In genomic region chr13:119640504-119640903, GRCm38 (mm10) we compare ENCODE assay signal across 8 mouse cellular contexts. TPM values are rescaled to one million over a fixed set of nuclear protein-coding genes. Genes with fewer than 3 reads are reported as not detected.
A peak's percentile ranks its signal among the peaks of the same experiment; 100 is the strongest.
DNase-seq lines count a peak whose midpoint lies in the region; ATAC-seq and TF ChIP-seq lines count a peak whose summit lies in the region.

No protein-coding gene starts in this region.

- no peaks in the 10 kb centered on the region for H3K9me3 ChIP-seq in kidney, embryonic 15.5 days (replicated peaks)
- no peaks in the 10 kb centered on the region for H3K9me3 ChIP-seq in ES-E14 (ENCODE audit: control insufficient read depth, insufficient read depth, low read depth, low read length)

- in situ Hi-C loops in ES-E14 (cut with MboI; ENCODE audit: low sequenced_read_pairs in 2 of 2, unreplicated experiment in 2 of 2) = no loop called here

- peaks cover 3% of the 10 kb centered on the region; the same call in 1 of the 2 replicates for H3K27me3 ChIP-seq in kidney, embryonic 15.5 days

- no peaks in the 10 kb centered on the region for H3K4me1 ChIP-seq in kidney, embryonic 15.5 days
- H3K4me1 ChIP-seq in ES-E14 (ENCODE audit: control insufficient read depth in 2 of 2, insufficient read depth in 2 of 2, low read length in 2 of 2, poor library complexity in 1 of 2) = no peaks in the 10 kb centered on the region

- no peak overlapping the region for H3K9ac ChIP-seq in kidney, embryonic 15.5 days
- no peak overlapping the region for H3K9ac ChIP-seq in ES-E14 (ENCODE audit: insufficient read depth, low read depth, low read length, poor library complexity, severe bottlenecking)

- intact Hi-C loops in gastrocnemius, postnatal 14 days (cut with DNase I; ENCODE audit: low total_unique reads) = loop anchor here (10.0 kb wide), 2 partner anchors 94 to 164 kb away; no protein-coding TSS in a partner anchor

- H3K4me3 ChIP-seq in kidney, embryonic 15.5 days (replicated peaks) = no peak overlapping the region
- H3K4me3 ChIP-seq in ES-E14 (ENCODE audit: insufficient read depth in 1 of 2, low read depth in 1 of 2, low read length in 2 of 2, poor library complexity in 1 of 2, severe bottlenecking in 1 of 2) = no peak overlapping the region

- peak; percentile 51 for DNase-seq in kidney, adult 9 months
- peak; percentile 40 to 41 for DNase-seq in B cell, adult 2 months
- peak; percentile 25 for DNase-seq in ES-E14 (ENCODE audit: low read depth, low spot score)
- peak; percentile 78 for DNase-seq in embryo, embryonic 10.5 days (ENCODE audit: low spot score)
- no peak for DNase-seq in gastrocnemius, postnatal 14 days
- DNase-seq in layer of hippocampus, adult 9-11 months = no peak

- WGBS in kidney, embryonic 15.5 days = 45% methylated on average over 4 of the region's 4 CpGs

- H3K36me3 ChIP-seq in kidney, embryonic 15.5 days = no peaks in the 10 kb centered on the region
- H3K36me3 ChIP-seq in ES-E14 (ENCODE audit: control insufficient read depth, insufficient read depth, low read length, poor library complexity, severe bottlenecking) = no peaks in the 10 kb centered on the region

- ATAC-seq in kidney, embryonic 15.5 days (replicated peaks; ENCODE audit: low FRiP score) = no peak
- peak; percentile 91 for ATAC-seq in megakaryocyte-erythroid progenitor cell, adult 5-6 weeks (replicated peaks; ENCODE audit: low FRiP score, low TSS enrichment, poor library complexity, severe bottlenecking)

- H3K27ac ChIP-seq in kidney, embryonic 15.5 days = no peak overlapping the region
- H3K27ac ChIP-seq in ES-E14 (ENCODE audit: insufficient read depth, low read depth, low read length, poor library complexity, severe bottlenecking) = no peak overlapping the region

- no peak overlapping the region for H3K4me2 ChIP-seq in kidney, embryonic 15.5 days

TF ChIP-seq in ES-E14, 5 proteins besides CTCF, POLR2A, EP300 and RAD21:
- TF ChIP-seq ZC3H11A (IDR thresholded peaks at IDR 0.05; ENCODE audit: borderline replicate concordance, low read depth, low read length) = 0 out of 2 replicates have a peak, but pooled peaks have one; percentile 6
- no peak for TF ChIP-seq HCFC1 (IDR thresholded peaks at IDR 0.05; ENCODE audit: borderline replicate concordance, insufficient read depth, low read length)
TF ChIP-seq in ES-E14: peak in this region for 1.

RNA-seq across cellular contexts. Expression of gene Ccl28, which starts 16.9 kb away (rescaled TPM):
- polyA plus RNA-seq in kidney, embryonic 15.5 days (2015; fragmentation: Nextera tagmentation; extraction: Ambion mirVana) = 0.05 and 0.13 TPM in 2 replicates
- total RNA-seq in ES-E14 (2012; rRNA removed) = not detected in 2 replicates
- 0.69 TPM in 1 of 2 replicates, not detected in the other for total RNA-seq in megakaryocyte-erythroid progenitor cell, adult 5-6 weeks (2014; fragmentation: Nextera tagmentation)
- 0.14 and 0.72 TPM in 2 replicates for total RNA-seq in megakaryocyte-erythroid progenitor cell, adult 5-6 weeks (2017)
- total RNA-seq in gastrocnemius, postnatal 14 days (2021) = under 1 TPM; 0.16 to 0.27 TPM

RNA-seq across cellular contexts. Expression of gene Hmgcs1, which starts 49.7 kb away (rescaled TPM):
- 179 and 188 TPM in 2 replicates for polyA plus RNA-seq in kidney, embryonic 15.5 days (2015; fragmentation: Nextera tagmentation; extraction: Ambion mirVana)
- 43.0 and 58.6 TPM in 2 replicates for total RNA-seq in ES-E14 (2012; rRNA removed)
- total RNA-seq in megakaryocyte-erythroid progenitor cell, adult 5-6 weeks (2014; fragmentation: Nextera tagmentation) = 13.1 and 15.6 TPM in 2 replicates
- total RNA-seq in megakaryocyte-erythroid progenitor cell, adult 5-6 weeks (2017) = 25.0 and 38.1 TPM in 2 replicates
- total RNA-seq in gastrocnemius, postnatal 14 days (2021) = 10 to 100 TPM; 32.3 to 49.3 TPM

Comparison
In these comparisons a context has a peak if more than half of its experiments do, and no peak if none do; other contexts are left out.
1. DNase-seq: peak in kidney, adult 9 months (single experiment), B cell, adult 2 months (2 of 2), ES-E14 (single experiment) and embryo, embryonic 10.5 days (single experiment); none in gastrocnemius, postnatal 14 days (single experiment) and layer of hippocampus, adult 9-11 months (single experiment).